In genomic region chr15:93575884-93576283, GRCm38 (mm10) we compare ENCODE assay signal across 8 mouse cellular contexts. TPM values are rescaled to one million over a fixed set of nuclear protein-coding genes. Genes with fewer than 3 reads are reported as not detected.
DNase-seq lines count a peak whose midpoint lies in the region; ATAC-seq and TF ChIP-seq lines count a peak whose summit lies in the region.

No protein-coding gene starts in this region.

- peak; percentile 91 for TF ChIP-seq CTCF in stomach, postnatal 0 days (IDR thresholded peaks at IDR 0.05; ENCODE audit: low read depth)

- H3K4me3 ChIP-seq in limb, embryonic 10.5 days, result no peak overlapping the region
- no peak overlapping the region for H3K4me3 ChIP-seq in midbrain, embryonic 15.5 days
- no peak overlapping the region for H3K4me3 ChIP-seq in stomach, postnatal 0 days (ENCODE audit: low read depth, low read length)

- intact Hi-C loops in gastrocnemius, postnatal 14 days (cut with DNase I; ENCODE audit: low total_unique reads), result loop anchor here (5.0 to 10.0 kb wide), 3 partner anchors 59 to 311 kb away; no protein-coding TSS in a partner anchor

- H3K4me2 ChIP-seq in midbrain, embryonic 15.5 days, result no peak overlapping the region
- no peak overlapping the region for H3K4me2 ChIP-seq in stomach, postnatal 0 days (replicated peaks; ENCODE audit: low read depth)

- peak; percentile 58; the same call in 1 of the 2 replicates for ATAC-seq in midbrain, embryonic 15.5 days (replicated peaks)
- ATAC-seq in stomach, postnatal 0 days (ENCODE audit: low FRiP score, low TSS enrichment), result peak; percentile 82

- peaks cover 52% of the 10 kb centered on the region for H3K36me3 ChIP-seq in limb, embryonic 10.5 days
- H3K36me3 ChIP-seq in midbrain, embryonic 15.5 days (replicated peaks), result no peaks in the 10 kb centered on the region
- H3K36me3 ChIP-seq in stomach, postnatal 0 days (ENCODE audit: control insufficient read depth, insufficient read depth, low read length), result no peaks in the 10 kb centered on the region

- 10% methylated on average over 5 of the region's 5 CpGs for WGBS in limb, embryonic 10.5 days
- 10% methylated on average over 5 of the region's 5 CpGs for WGBS in midbrain, embryonic 15.5 days
- WGBS in stomach, postnatal 0 days, result 5% methylated on average over 5 of the region's 5 CpGs

- DNase-seq in CD4-positive helper T cell, adult 2 months (ENCODE audit: low read depth, low spot score), result peak; percentile 82
- DNase-seq in adrenal gland, adult 18-20 months (ENCODE audit: low spot score in 2 of 2), result peak; percentile 67 to 74
- DNase-seq in embryo, embryonic 10 days (ENCODE audit: low spot score), result peak; percentile 87
- peak; percentile 73 for DNase-seq in gastrocnemius, postnatal 14 days
- peak; percentile 78 for DNase-seq in kidney, adult 18-20 months
- DNase-seq in limb, embryonic 10.5 days (ENCODE audit: low spot score), result peak; percentile 83
- DNase-seq in stomach, postnatal 0 days (ENCODE audit: low spot score), result peak; percentile 75

- no peak for TF ChIP-seq EP300 in stomach, postnatal 0 days (optimal IDR thresholded peaks at IDR 0.05)

- peak overlapping the region; percentile 61 for H3K27ac ChIP-seq in limb, embryonic 10.5 days
- H3K27ac ChIP-seq in midbrain, embryonic 15.5 days, result no peak overlapping the region
- H3K27ac ChIP-seq in stomach, postnatal 0 days (replicated peaks), result no peak overlapping the region

- H3K9ac ChIP-seq in midbrain, embryonic 15.5 days, result no peak overlapping the region
- H3K9ac ChIP-seq in stomach, postnatal 0 days (ENCODE audit: low read length), result no peak overlapping the region

- H3K27me3 ChIP-seq in limb, embryonic 10.5 days (ENCODE audit: low read depth, poor library complexity, severe bottlenecking), result no peaks in the 10 kb centered on the region
- H3K27me3 ChIP-seq in midbrain, embryonic 15.5 days (replicated peaks), result no peaks in the 10 kb centered on the region
- H3K27me3 ChIP-seq in stomach, postnatal 0 days (ENCODE audit: control insufficient read depth, insufficient read depth, low read length), result no peaks in the 10 kb centered on the region

- peaks cover 25% of the 10 kb centered on the region for H3K4me1 ChIP-seq in limb, embryonic 10.5 days
- H3K4me1 ChIP-seq in midbrain, embryonic 15.5 days, result no peaks in the 10 kb centered on the region
- H3K4me1 ChIP-seq in stomach, postnatal 0 days (replicated peaks; ENCODE audit: control insufficient read depth, insufficient read depth), result no peaks in the 10 kb centered on the region

- H3K9me3 ChIP-seq in limb, embryonic 10.5 days (replicated peaks), result 0 out of 2 replicates have a peak, but pooled peaks cover 4% of the 10 kb centered on the region
- H3K9me3 ChIP-seq in midbrain, embryonic 15.5 days, result no peaks in the 10 kb centered on the region
- H3K9me3 ChIP-seq in stomach, postnatal 0 days (ENCODE audit: control insufficient read depth, low read length), result no peaks in the 10 kb centered on the region

RNA-seq across cellular contexts. Expression of gene Prickle1, which starts 19.8 kb away (rescaled TPM):
- 10 to 100 TPM; 16.8 to 26.6 TPM for total RNA-seq in adrenal gland, adult 18-20 months (2021)
- 1 to 10 TPM; 6.0 TPM for total RNA-seq in gastrocnemius, postnatal 14 days (2021)
- 20.4 and 25.7 TPM in 2 replicates for polyA plus RNA-seq in limb, embryonic 10.5 days (2016; fragmentation: Nextera tagmentation; extraction: Ambion mirVana)
- polyA plus RNA-seq in midbrain, embryonic 15.5 days (2015; fragmentation: Nextera tagmentation; extraction: Ambion mirVana), result 12.9 and 13.4 TPM in 2 replicates
- 6.5 and 8.1 TPM in 2 replicates for polyA plus RNA-seq in stomach, postnatal 0 days (2015; fragmentation: Nextera tagmentation; extraction: Ambion mirVana)
